Mouse (Mus musculus): ENCODE results near the gene 1700023F06Rik. TPM values are rescaled to one million over a fixed set of nuclear protein-coding genes. Genes with fewer than 3 reads are reported as not detected.
A peak's percentile ranks its signal among the peaks of the same experiment; 100 is the strongest.

The 1700023F06Rik gene
- polyA plus RNA-seq, 1 experiment from 2014 or later = 0.27 TPM

DNA sequence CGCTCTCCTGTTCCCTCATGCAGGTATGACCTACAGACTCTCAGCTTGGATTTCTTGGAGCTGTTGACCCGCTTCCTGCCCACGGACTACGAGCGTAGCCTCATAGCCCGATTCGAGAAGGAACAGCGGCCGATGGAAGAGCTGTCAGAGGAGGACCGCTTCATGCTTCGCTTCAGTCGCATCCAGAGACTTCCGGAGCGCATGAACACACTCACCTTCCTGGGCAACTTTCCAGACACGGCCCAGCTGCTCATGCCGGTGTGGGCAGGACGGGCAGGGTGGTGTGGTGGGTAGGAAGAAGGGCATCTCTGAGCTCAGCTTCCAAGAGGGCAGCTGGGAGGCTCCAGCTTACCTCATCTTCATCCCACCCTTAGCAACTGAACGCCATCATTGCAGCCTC is 13.1 kb downstream of the 1700023F06Rik start:
- H3K4me1 ChIP-seq (replicated peaks) = peaks cover 38% of the 10 kb centered on the region
- H3K27ac ChIP-seq = no peak overlapping the region
- WGBS = 88% methylated on average over 18 of the region's 18 CpGs
- no peak overlapping the region for H3K4me3 ChIP-seq
- no peak for DNase-seq (ENCODE audit: low spot score)
- H3K36me3 ChIP-seq = no peaks in the 10 kb centered on the region
- H3K9me3 ChIP-seq = no peaks in the 10 kb centered on the region
- H3K27me3 ChIP-seq (ENCODE audit: insufficient read depth, poor library complexity, severe bottlenecking) = peaks cover 100% of the 10 kb centered on the region

GRCm38 (mm10) chr11:103193825-103194168 is 14.6 kb downstream of the 1700023F06Rik start:
- no peaks in the 10 kb centered on the region for H3K36me3 ChIP-seq
- WGBS = 38% methylated on average over 9 of the region's 9 CpGs
- no peak for DNase-seq (ENCODE audit: low spot score)
- peaks cover 96% of the 10 kb centered on the region for H3K27me3 ChIP-seq (ENCODE audit: insufficient read depth, poor library complexity, severe bottlenecking)
- no peaks in the 10 kb centered on the region for H3K9me3 ChIP-seq
- no peak overlapping the region for H3K4me3 ChIP-seq
- peaks cover 27% of the 10 kb centered on the region for H3K4me1 ChIP-seq (replicated peaks)
- H3K27ac ChIP-seq = no peak overlapping the region

DNA sequence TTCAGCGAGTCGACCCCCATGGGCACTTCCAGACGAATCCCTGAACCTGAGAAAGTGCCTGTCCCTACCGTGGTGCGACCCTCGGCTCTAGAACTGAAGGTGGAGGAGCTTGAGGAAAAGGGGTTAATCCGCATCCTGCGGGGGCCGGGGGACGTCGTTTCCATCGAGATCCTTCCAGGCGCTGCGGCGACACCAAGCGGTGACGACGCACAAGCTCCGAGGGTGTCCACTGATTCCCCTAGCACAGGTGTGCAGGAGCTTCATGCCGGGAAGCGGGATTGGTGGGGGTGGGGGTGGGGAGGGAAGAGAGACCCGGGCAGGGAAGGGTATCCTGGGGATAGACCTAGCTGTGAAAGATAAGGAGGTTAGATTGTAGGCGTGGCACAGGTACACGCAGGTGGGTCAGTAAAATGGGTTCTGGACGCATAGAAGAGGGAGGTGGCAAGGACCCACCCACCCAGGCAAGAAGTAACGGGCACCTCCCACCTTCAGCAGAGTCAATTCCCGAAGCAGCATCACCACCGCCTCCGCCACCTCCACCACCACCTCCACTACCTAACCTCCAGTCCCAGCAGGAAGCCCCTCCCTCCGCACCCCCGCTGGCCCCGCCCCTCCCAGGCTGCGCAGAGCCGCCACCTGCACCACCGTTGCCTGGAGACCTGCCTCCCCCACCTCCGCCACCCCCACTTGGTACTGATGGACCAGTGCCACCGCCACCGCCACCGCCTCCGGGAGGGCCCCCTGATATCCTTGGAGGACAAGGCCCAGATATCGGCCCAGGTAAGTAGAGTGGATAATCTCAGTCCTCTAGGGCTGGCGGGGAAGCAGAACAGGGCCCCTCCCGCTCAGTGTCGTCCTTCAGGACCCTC is 15.2 kb downstream of the 1700023F06Rik start:
- Histone ChIP-seq H3K27ac (no peak overlapping the region), H3K27me3 (ENCODE audit: insufficient read depth, poor library complexity, severe bottlenecking) (peaks cover 90% of the 10 kb centered on the region), H3K9me3 (no peaks in the 10 kb centered on the region), H3K4me3 (peak overlapping the region; percentile 43), H3K4me1 (replicated peaks) (peaks cover 21% of the 10 kb centered on the region), H3K36me3 (no peaks in the 10 kb centered on the region)
- WGBS = 6% methylated on average over 44 of the region's 44 CpGs
- peak; percentile 35 for DNase-seq (ENCODE audit: low spot score)

GRCm38 (mm10) chr11:103192230-103192955 is 16.0 kb downstream of the 1700023F06Rik start:
- no peak overlapping the region for H3K27ac ChIP-seq
- WGBS = 12% methylated on average over 28 of the region's 28 CpGs
- H3K4me1 ChIP-seq (replicated peaks) = peaks cover 19% of the 10 kb centered on the region
- no peaks in the 10 kb centered on the region for H3K9me3 ChIP-seq
- peak overlapping the region; percentile 43 for H3K4me3 ChIP-seq
- H3K27me3 ChIP-seq (ENCODE audit: insufficient read depth, poor library complexity, severe bottlenecking) = peaks cover 82% of the 10 kb centered on the region
- DNase-seq (ENCODE audit: low spot score) = no peak
- H3K36me3 ChIP-seq = no peaks in the 10 kb centered on the region

DNA sequence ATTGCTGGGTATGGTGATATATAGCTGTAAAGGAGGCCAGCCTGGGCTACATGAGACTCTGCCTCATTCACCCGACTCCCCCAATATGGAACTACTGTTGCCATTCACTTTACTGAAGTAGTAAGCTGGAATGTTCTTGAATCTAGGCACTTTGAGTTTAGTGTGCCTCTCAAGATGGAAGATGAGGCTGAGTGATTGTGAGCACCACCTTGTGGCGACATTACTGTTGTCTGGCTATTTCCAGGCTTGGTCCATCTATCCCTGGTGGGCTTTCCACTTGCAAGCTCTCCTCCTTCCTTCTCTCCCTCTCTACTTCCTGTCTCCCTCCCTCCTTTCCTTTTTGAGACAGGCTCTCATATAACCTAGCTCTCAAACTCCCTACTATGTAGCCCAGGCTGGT is 23.5 kb downstream of the 1700023F06Rik start:
- Histone ChIP-seq H3K36me3 (no peaks in the 10 kb centered on the region), H3K27ac (no peak overlapping the region), H3K27me3 (ENCODE audit: insufficient read depth, poor library complexity, severe bottlenecking) (peaks cover 23% of the 10 kb centered on the region), H3K4me1 (replicated peaks) (no peaks in the 10 kb centered on the region), H3K9me3 (no peaks in the 10 kb centered on the region), H3K4me3 (no peak overlapping the region)
- 41% methylated on average over 2 of the region's 2 CpGs for WGBS
- peak; percentile 34 for DNase-seq (ENCODE audit: low spot score)

DNA sequence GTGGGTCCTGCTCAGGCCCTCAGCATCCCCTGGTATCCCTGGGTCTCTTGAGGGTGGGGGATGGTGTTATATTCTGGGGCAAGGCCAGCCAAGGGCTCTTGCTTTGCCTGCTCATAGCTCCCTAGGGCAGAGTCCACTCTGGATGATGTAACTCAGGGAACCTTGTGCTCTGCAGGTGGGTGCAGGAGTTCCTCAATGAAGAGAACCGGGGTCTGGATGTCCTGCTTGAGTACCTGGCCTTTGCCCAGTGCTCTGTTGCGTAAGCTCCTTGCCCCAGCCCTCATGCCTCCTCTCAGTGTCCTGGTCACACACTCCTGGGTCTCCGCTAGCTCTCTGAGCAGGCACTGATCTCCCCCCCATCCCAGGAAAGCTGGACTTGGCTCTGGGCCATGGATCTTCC is 26.4 kb downstream of the 1700023F06Rik start:
- H3K9me3 ChIP-seq = no peaks in the 10 kb centered on the region
- no peaks in the 10 kb centered on the region for H3K4me1 ChIP-seq (replicated peaks)
- H3K4me3 ChIP-seq = no peak overlapping the region
- H3K27ac ChIP-seq = no peak overlapping the region
- 75% methylated on average over 3 of the region's 3 CpGs for WGBS
- DNase-seq (ENCODE audit: low spot score) = no peak
- H3K27me3 ChIP-seq (ENCODE audit: insufficient read depth, poor library complexity, severe bottlenecking) = peaks cover 26% of the 10 kb centered on the region
- H3K36me3 ChIP-seq = no peaks in the 10 kb centered on the region

- H3K36me3 ChIP-seq = no peaks in the 10 kb centered on the region
- no peaks in the 10 kb centered on the region for H3K4me1 ChIP-seq (replicated peaks)
- whole genome bisulfite sequencing = 81% methylated on average over 9 of the region's 9 CpGs
- no peak overlapping the region for H3K4me3 ChIP-seq
- H3K9me3 ChIP-seq = no peaks in the 10 kb centered on the region
- H3K27ac ChIP-seq = no peak overlapping the region
- no peak for DNase-seq (ENCODE audit: low spot score)
- peaks cover 21% of the 10 kb centered on the region for H3K27me3 ChIP-seq (ENCODE audit: insufficient read depth, poor library complexity, severe bottlenecking)
These were observed 27.0 kb downstream of the 1700023F06Rik start for GRCm38 (mm10) chr11:103181349-103181748.

GRCm38 (mm10) chr11:103180426-103180825 is 27.9 kb downstream of the 1700023F06Rik start:
- peaks cover 21% of the 10 kb centered on the region for H3K27me3 ChIP-seq (ENCODE audit: insufficient read depth, poor library complexity, severe bottlenecking)
- no peak for DNase-seq (ENCODE audit: low spot score)
- 0 out of 2 replicates have a peak, but pooled peaks cover 5% of the 10 kb centered on the region for H3K4me1 ChIP-seq (replicated peaks)
- no peak overlapping the region for H3K27ac ChIP-seq
- 70% methylated on average over 1 of the region's 1 CpGs for WGBS
- H3K36me3 ChIP-seq = no peaks in the 10 kb centered on the region
- no peaks in the 10 kb centered on the region for H3K9me3 ChIP-seq
- H3K4me3 ChIP-seq = no peak overlapping the region

DNA sequence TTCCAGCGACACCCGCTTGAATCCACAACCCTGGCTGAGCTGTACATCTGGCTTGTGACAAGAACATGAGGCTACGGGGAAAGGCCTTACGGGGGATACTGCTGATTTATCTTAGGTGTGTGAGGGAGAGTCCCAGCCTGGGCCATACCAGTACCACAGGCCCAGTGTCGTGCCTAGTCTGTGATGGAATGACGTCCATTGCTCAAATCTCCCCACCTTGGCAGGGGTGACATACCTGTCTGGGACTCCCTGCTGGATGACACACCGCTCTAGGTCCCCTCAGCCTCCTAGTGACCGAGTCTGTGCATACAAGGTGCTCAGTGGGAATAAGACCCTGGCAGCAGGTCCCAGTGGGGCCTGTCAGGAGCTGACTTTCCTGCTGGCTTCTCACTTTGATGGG is 29.6 kb downstream of the 1700023F06Rik start:
- peaks cover 30% of the 10 kb centered on the region for H3K27me3 ChIP-seq (ENCODE audit: insufficient read depth, poor library complexity, severe bottlenecking)
- no peak overlapping the region for H3K27ac ChIP-seq
- 89% methylated on average over 8 of the region's 8 CpGs for WGBS
- H3K36me3 ChIP-seq = no peaks in the 10 kb centered on the region
- no peaks in the 10 kb centered on the region for H3K9me3 ChIP-seq
- DNase-seq (ENCODE audit: low spot score) = no peak
- H3K4me1 ChIP-seq (replicated peaks) = peaks cover 9% of the 10 kb centered on the region; the same call in 1 of the 2 replicates
- H3K4me3 ChIP-seq = no peak overlapping the region

DNA sequence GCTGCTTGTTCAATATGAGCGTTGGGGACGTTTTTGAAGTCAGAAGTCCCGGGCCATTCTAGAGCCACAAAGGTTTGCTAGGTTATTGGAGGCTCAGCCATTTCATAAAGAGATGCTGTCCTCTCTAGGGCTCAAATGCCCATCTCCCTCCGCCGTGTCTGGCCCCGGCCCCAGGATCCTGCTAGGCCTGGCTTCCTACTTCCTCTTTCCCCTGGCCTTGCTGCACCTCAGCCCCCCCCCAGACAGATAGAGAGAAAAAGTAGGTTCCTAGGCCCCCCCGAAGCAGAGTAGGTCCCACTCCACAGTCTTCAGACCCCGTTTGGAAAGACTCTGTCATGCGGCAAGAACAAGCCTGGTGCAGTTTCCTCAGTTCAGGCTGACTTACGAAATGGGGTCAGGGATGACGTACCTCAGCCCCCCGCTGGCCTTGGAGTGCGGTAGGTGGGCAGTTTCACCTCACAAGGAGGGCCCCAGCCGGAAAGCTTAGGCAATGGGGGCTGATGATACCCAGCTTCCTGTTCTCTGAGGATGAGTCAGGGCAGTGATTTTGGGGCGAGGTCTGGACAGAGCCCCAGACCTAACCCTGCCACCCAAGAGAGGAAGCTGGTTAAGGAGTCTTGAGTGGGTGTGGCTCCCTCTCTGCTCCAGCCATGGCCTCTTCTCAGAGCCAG is 30.4 kb downstream of the 1700023F06Rik start:
- Histone ChIP-seq H3K27ac (no peak overlapping the region), H3K36me3 (no peaks in the 10 kb centered on the region), H3K4me1 (replicated peaks) (peaks cover 9% of the 10 kb centered on the region; the same call in 1 of the 2 replicates), H3K9me3 (no peaks in the 10 kb centered on the region), H3K4me3 (no peak overlapping the region), H3K27me3 (ENCODE audit: insufficient read depth, poor library complexity, severe bottlenecking) (peaks cover 38% of the 10 kb centered on the region)
- WGBS = 81% methylated on average over 15 of the region's 15 CpGs
- DNase-seq (ENCODE audit: low spot score) = no peak

- Histone ChIP-seq H3K4me3 (no peak overlapping the region), H3K4me1 (replicated peaks) (peaks cover 9% of the 10 kb centered on the region; the same call in 1 of the 2 replicates), H3K27ac (no peak overlapping the region), H3K27me3 (ENCODE audit: insufficient read depth, poor library complexity, severe bottlenecking) (peaks cover 46% of the 10 kb centered on the region), H3K9me3 (no peaks in the 10 kb centered on the region), H3K36me3 (no peaks in the 10 kb centered on the region)
- WGBS = 84% methylated on average over 5 of the region's 5 CpGs
- DNase-seq (ENCODE audit: low spot score) = no peak
These were observed 31.1 kb downstream of the 1700023F06Rik start for GRCm38 (mm10) chr11:103177216-103177615.

DNA sequence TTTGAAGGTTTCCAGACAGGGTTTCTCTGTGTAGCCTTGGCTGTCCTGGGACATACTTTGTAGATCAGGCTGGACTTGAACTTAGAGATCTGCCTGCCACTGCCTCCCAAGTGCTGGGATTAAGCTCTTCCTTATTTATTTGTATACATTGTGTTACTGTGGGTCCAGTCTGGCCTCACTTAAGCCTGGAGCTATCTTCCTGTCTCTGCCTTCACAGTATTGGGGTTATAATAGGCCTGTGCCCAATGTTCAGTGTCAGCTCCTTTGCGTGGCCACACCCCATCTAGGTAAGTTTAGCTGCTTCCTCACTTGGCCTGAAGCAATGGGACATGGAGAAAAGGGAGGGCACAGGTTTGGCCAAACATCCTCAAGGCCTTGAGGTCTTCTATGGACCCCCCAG is 31.8 kb downstream of the 1700023F06Rik start:
- Histone ChIP-seq H3K27ac (no peak overlapping the region), H3K27me3 (ENCODE audit: insufficient read depth, poor library complexity, severe bottlenecking) (peaks cover 53% of the 10 kb centered on the region), H3K36me3 (no peaks in the 10 kb centered on the region), H3K9me3 (no peaks in the 10 kb centered on the region), H3K4me3 (no peak overlapping the region), H3K4me1 (replicated peaks) (peaks cover 11% of the 10 kb centered on the region)
- WGBS = 90% methylated on average over 1 of the region's 1 CpGs
- DNase-seq (ENCODE audit: low spot score) = no peak

All from hindbrain, embryonic 10.5 days (tissue).